Mouse (Mus musculus): Measurements from ENCODE around the gene Slc9a3r1. TPM values are rescaled to one million over a fixed set of nuclear protein-coding genes. Genes with fewer than 3 reads are reported as not detected.

The Slc9a3r1 gene
- total RNA-seq, 2 experiments from 2014 or later, result 9.9 to 10.5 TPM

DNA sequence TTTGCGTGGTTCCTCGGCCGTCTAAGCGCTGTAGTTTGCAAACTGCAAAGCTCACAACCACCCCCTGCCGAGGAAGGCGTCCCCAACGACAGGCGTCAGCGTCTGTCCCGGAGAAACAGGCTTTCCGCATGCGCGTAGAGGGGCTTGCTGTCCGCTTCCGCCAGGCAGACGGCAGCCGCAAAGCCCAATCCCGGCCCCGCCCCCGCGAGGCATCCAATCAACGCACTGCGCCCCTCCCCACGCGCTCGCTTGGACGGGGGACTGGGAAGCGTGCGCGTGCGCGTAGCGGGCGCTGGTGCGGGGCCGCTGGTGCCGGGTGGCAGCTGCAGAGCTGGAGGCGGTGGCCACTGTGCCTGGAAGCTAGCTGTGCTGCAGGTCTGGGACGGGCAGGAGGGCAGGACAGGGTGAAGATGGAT is 24.1 kb downstream of the Slc9a3r1 start, which contains the start of gene Tmem104:
Gene Tmem104 (plus strand): TSS at position 264 of the 416 bp plus-strand sequence.
- intact Hi-C loops (cut with DNase I), result no loop called here
- DNase-seq, result peak; percentile 99

DNA sequence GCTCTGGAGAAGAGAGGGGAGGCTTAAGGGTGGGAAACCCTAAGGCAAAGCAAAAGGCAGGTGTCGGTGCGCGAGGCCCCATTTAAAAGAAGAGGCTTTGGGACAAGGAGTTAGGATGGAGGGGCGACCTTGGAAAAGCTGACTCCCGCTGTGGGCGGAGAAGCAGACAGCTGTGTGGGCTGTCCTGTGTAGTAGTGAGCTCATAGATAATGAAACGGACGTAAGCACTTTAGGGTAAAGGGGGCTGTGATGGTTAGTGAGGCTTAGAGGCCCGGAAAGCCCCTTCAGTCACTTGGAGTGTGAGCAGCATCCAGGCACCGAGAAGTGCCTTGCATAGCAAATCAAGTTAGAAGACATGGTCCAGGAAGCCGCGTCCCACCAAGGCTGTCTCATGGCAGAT is 24.6 kb downstream of the Slc9a3r1 start, which contains the start of gene Nat9:
Gene Nat9 (minus strand): TSS at position 167 of the 400 bp plus-strand sequence.
- intact Hi-C loops (cut with DNase I), result no loop called here

DNA sequence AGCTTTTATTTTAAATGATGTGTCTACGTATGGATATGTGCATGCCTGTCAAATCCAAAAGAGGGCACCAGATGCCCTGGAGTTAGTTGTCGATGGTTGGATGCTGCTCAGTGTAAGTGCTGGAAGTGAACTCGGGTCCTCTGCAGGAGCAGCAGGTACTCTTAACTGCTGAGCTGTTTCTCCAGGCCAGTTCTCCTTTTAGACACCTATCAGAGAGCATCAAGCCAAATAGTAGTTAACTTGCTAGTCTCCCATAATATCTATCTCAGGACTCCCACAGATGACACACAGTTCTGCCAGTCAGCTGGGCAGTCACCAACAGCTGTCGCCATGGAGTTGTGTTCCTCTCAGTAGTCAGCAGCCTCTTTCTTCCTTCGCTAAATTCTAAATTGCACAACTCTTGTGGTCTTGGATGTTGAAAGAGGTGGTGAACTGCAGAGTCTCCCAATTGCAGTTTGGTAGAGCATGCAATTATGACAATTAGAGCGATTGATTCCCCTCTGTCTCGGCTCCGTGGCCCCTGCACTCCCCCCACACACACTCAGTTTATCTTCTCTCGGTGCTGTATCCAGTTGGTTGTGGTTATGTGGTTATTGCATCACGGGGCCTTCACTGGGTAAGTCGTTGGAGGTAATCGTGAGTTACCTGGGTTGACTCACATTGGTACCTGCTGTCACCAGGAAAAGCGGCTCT is 25.5 kb downstream of the Slc9a3r1 start:
- intact Hi-C loops (cut with DNase I), result no loop called here
- no peak for DNase-seq

More for the DNA sequence above, 24.6 kb downstream of the Slc9a3r1 start, which contains the start of gene Nat9:
- DNase-seq, result no peak

- no peak for DNase-seq
- intact Hi-C loops (cut with DNase I), result no loop called here
Measured at GRCm38 (mm10) chr11:115189304-115189703, 26.2 kb downstream of the Slc9a3r1 start.

GRCm38 (mm10) chr11:115192180-115192579 is 29.0 kb downstream of the Slc9a3r1 start:
- peak; percentile 68 to 69 for DNase-seq
- intact Hi-C loops (cut with DNase I), result no loop called here

DNA sequence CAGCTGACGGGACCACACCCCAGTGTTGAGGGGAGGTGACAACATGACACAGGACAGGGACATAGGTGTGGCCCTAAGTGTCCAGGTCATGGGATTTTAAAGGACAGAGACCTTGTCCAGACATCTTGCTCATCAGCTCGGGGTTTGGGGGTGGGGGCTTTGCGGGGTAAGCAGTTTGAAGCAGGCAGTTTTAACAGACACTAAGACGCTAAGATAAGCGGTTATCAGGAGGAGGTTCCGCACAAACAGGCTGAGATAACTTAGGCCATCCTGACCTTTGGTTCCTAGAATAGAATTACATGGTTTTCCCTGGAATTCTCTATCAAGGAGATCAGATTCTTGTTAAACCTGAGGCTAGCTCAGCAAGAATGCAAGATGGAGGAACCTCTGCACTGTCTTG is 31.6 kb downstream of the Slc9a3r1 start:
- no peak for DNase-seq
- intact Hi-C loops (cut with DNase I), result no loop called here

- no peak for DNase-seq
- intact Hi-C loops (cut with DNase I), result no loop called here
Measured at GRCm38 (mm10) chr11:115195933-115196332, 32.8 kb downstream of the Slc9a3r1 start.

DNA sequence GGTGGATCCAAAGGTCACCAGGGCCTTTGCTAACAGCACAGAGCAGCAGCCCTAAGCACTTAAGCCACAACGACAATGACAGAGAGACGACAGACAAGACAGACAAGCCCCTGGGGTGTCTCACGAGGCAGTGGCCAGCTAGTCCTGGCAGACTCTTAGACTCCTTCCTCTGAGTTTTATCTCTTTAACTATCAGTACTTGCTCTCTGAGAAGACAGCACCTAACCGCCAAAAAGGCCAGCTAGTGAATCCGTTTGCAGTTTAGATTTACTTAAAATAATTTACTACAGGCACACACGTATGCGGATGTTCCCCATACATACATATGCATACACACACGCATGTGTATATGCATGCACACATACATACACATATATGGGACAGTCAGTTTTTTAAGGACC is 34.4 kb downstream of the Slc9a3r1 start:
- DNase-seq, result no peak
- intact Hi-C loops (cut with DNase I), result no loop called here

GRCm38 (mm10) chr11:115198932-115199384 is 35.8 kb downstream of the Slc9a3r1 start:
- no peak for DNase-seq
- intact Hi-C loops (cut with DNase I), result no loop called here

DNA sequence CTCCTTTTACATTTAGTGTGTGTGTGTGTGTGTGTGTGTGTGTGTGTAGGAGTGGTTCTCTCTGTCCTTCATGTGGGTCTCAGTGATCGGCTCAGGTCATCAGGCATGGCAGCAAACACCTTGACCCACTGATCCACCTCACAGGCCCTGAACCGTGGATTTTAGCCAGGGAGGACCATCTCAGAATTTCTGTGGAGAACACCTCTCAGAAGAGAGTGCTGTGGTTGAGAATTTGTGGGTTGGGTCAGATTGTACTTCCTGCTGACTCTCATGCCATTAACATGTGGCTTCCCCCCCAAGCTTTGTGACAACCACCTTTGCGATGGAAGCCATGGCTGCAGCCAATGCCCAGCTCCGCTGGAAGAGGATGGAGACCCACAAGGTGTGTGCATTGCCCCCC is 37.4 kb downstream of the Slc9a3r1 start:
- intact Hi-C loops (cut with DNase I), result loop anchor here (10.0 kb wide), 1 partner anchor 264 kb away; the partner anchor contains the start of gene Slc16a5
- DNase-seq, result no peak

DNA sequence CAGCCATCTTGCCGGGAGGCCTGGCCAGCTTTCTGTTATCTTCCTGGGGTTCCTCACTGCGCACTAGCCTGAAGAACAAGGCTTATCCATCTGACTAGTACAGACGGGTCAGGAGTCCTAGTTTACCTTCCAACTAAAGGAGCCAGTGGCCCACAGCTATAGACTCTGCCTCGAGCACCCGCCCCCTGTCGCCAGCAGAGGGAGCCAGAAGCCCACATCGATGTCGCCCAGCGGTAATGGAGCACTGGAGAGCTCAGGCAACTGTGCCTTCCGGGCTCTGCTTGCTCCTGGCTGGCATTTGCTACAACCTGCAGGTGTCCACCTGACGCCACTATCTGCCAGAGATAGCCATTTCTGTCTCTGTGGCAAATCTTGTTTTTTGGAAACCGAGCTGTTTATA is 39.2 kb downstream of the Slc9a3r1 start:
- DNase-seq, result peak; percentile 81 to 84
- intact Hi-C loops (cut with DNase I), result loop anchor here (1.0 to 10.0 kb wide), 4 partner anchors 30 to 262 kb away; partner anchors contain the start of gene Slc16a5

- no peak for DNase-seq
- intact Hi-C loops (cut with DNase I), result loop anchor here (1.0 to 10.0 kb wide), 5 partner anchors 30 to 262 kb away; partner anchors contain the start of gene Slc16a5
Measured at GRCm38 (mm10) chr11:115202756-115203155, 39.6 kb downstream of the Slc9a3r1 start.

DNA sequence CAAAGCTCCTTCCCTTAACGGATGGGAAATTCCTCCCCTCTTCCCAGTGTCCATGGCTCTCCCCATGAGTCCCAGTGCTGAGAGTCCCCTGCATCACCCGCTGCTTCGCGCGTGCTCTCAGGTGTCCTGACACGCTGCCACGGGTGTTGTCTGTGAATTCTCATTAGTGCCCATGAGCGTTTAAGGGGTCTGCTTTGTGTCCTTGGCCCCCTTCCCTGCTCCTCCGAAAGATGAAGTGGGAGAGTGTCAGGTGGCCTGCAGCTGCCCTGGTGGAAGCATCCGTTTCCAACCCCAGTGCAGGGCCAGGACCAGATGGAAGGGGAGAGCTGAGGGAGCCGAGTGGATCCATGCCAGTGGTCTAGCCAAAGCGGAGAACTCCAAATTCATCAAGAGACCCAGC is 45.0 kb downstream of the Slc9a3r1 start:
- intact Hi-C loops (cut with DNase I), result loop anchor here (10.0 kb wide), 1 partner anchor 257 kb away; the partner anchor contains the start of gene Slc16a5
- no peak for DNase-seq

GRCm38 (mm10) chr11:115208776-115209732 is 45.9 kb downstream of the Slc9a3r1 start:
- no peak for DNase-seq
- intact Hi-C loops (cut with DNase I), result loop anchor here (10.0 kb wide), 1 partner anchor 256 kb away; the partner anchor contains the start of gene Slc16a5

DNA sequence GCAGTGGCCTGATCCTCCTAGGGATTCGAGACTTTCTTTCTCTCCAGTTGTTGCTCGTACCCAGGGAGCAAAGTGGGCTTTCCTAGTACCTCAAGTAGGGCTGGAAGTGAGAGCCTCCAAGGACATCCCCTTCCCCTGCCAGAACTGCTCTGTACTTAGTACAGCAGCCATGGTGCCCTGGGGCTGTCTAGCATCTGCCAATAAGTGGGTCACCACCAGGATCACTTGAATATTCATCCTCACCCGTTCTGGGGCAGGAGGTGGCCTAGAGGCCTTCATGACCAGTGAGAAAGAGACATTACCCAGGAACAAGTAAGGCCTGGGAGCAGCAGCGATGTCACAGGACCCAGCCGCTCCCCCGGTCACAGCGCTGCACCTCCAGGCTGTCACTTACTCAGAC is 46.8 kb downstream of the Slc9a3r1 start:
- intact Hi-C loops (cut with DNase I), result loop anchor here (10.0 kb wide), 1 partner anchor 255 kb away; the partner anchor contains the start of gene Slc16a5
- DNase-seq, result no peak

DNA sequence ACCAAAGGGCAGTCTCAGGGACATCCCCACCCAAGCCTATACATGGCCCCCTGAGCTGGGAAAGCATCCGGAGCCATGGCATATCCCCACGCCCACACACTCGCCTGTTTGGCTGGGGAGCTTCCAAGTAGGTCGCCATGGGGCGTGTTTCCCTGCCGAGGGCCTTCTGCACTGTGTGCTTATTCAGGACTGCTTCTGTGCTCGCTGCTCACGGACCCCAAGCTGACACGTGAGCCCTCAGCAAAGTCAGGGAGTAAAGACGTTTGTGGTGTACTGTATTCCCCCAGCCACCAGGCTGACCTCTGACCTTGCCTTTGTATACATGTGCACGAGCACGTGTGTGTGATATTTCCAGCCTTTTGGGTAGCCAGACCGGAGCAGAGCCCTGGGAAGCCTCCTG is 49.0 kb downstream of the Slc9a3r1 start:
- intact Hi-C loops (cut with DNase I), result no loop called here
- DNase-seq, result no peak

DNA sequence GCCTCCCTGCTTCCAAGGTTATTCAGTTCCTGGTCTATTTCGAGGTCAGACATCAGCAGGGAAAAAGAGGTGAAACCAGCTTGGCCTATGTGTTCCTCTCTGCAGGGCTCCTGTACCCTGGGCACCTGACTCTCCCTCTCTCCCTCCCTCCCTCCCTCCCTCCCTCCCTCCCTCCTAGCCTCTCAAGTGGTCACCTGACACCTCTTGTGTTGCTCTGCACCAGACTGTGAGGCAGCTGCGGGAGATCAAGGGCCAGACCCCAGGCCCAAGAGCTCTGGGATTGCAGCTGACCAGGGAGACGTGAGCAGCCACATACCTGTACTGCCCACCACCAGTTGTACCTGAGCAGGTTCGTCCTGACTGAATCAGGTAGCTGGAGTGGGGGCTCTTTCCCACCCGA is 52.0 kb downstream of the Slc9a3r1 start:
- intact Hi-C loops (cut with DNase I), result no loop called here
- DNase-seq, result no peak

DNA sequence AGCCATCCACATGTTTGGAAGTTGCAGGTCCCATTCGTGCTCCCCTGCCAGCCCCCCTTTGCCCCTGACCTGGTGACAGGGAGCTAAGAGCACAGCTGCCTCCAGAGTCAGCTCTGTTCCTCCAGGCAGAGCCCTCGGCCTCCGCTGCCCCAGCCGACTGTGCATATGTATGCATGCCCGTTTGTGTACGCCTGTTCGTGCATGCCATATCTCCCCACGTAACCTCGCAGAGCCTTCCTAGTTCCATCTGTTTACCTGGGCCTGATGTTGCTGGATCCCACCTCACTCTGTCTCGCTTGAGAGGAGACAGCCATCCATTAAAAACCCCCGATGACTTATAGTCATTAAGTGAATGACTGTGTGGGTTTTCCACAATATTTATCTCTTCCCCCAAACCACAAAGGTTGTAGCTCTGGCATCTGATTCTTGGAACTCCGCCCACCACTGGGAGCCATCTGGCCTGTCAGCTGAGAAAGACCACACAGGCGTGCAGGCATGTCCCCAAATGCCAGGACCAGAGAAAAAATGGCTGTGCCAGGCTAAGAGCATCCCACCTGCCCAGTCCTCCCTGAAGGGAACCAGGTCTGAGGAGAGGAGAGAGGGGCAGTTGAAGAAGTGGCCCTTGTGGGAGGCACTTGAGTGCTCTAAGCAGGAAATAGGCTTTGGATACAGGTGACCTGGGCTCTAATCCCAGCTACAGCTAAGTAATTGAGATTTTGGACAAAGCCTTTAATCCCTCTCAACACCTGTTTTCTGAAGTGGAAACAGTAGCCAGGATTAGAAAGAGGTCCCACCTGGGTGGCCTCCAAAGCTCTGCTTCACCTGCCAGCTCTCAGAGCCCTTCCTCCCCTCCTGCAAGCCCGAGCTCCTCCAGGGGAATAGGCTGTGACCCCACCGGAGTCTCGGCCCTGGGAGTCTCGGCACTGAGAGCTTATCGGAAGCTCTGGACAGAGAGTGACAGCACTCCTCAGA is 54.6 kb downstream of the Slc9a3r1 start:
- intact Hi-C loops (cut with DNase I), result no loop called here
- no peak for DNase-seq

- peak; percentile 41 to 58 for DNase-seq
- intact Hi-C loops (cut with DNase I), result no loop called here
Measured at GRCm38 (mm10) chr11:115219263-115219662, 56.1 kb downstream of the Slc9a3r1 start.

DNA sequence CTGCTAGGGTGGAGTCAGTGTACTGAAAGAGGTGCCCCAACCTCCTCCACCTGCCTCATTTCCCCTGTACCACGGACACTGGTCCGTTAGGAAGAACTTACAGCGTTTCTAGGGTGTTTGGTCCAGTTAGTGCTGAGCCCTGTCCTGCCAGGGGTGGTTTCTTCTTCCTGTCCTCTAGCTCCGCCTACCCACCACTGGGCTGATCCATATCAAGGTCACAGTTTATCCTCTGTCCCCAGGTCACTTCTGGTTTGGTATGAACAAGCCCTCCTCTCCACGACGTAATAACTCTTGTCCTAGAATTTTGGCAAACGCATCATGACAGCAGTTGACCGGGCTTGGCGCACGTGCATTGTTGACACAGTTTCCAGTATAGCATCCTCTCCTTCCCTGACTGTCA is 56.5 kb downstream of the Slc9a3r1 start:
- intact Hi-C loops (cut with DNase I), result no loop called here
- no peak for DNase-seq
